Mouse (Mus musculus): ENCODE results near the gene Cd177. TPM values are rescaled to one million over a fixed set of nuclear protein-coding genes. Genes with fewer than 3 reads are reported as not detected.
"Not testable (repeated sequence)": the region's sequence is repeated elsewhere in the genome, so short reads cannot be mapped to it uniquely, and the experiment has no call there.

Cd177 gene
- under 1 TPM in 1 of 4 experiments, not detected in 3; 0.10 TPM for total RNA-seq (2022)

- DNase-seq (ENCODE audit: low spot score in 2 of 2) = no peak
These were observed at the start of gene Cd177 for GRCm38 (mm10) chr7:24760211-24760610. Gene Cd177, minus strand, starts transcription at chr7:24760311.

- no peak for DNase-seq (ENCODE audit: low spot score in 2 of 2)
These were observed 48.9 kb upstream of the Cd177 start for GRCm38 (mm10) chr7:24809041-24809440.

GRCm38 (mm10) chr7:24804826-24805225 is 44.7 kb upstream of the Cd177 start:
- no peak for DNase-seq (ENCODE audit: low spot score in 2 of 2)

- no peak for DNase-seq (ENCODE audit: low spot score in 2 of 2)
These were observed 42.1 kb upstream of the Cd177 start for GRCm38 (mm10) chr7:24802149-24802767.

- no peak for DNase-seq (ENCODE audit: low spot score in 2 of 2)
These were observed 37.8 kb upstream of the Cd177 start for GRCm38 (mm10) chr7:24797918-24798317.

- DNase-seq (ENCODE audit: low spot score in 2 of 2) = not testable (repeated sequence)
These were observed 16.8 kb upstream of the Cd177 start, which contains the start of gene Ceacam10 for GRCm38 (mm10) chr7:24776918-24777317. Gene Ceacam10, plus strand, starts transcription at chr7:24777206.

- DNase-seq (ENCODE audit: low spot score in 2 of 2) = no peak
These were observed 16.0 kb upstream of the Cd177 start for GRCm38 (mm10) chr7:24776145-24776544.

- DNase-seq (ENCODE audit: low spot score in 2 of 2) = no peak
These were observed 13.9 kb upstream of the Cd177 start for GRCm38 (mm10) chr7:24773942-24774535.

- DNase-seq (ENCODE audit: low spot score in 2 of 2) = no peak
These were observed 11.2 kb upstream of the Cd177 start for GRCm38 (mm10) chr7:24771361-24771760.

- DNase-seq (ENCODE audit: low spot score in 2 of 2) = no peak
These were observed 2.5 kb upstream of the Cd177 start for GRCm38 (mm10) chr7:24762574-24762973.

- no peak for DNase-seq (ENCODE audit: low spot score in 2 of 2)
These were observed 1.1 kb upstream of the Cd177 start for GRCm38 (mm10) chr7:24761161-24761560.

- no peak for DNase-seq (ENCODE audit: low spot score in 2 of 2)
These were observed 1.6 kb downstream of the Cd177 start for GRCm38 (mm10) chr7:24758520-24758919.

GRCm38 (mm10) chr7:24753476-24753875 is 6.6 kb downstream of the Cd177 start:
- DNase-seq (ENCODE audit: low spot score in 2 of 2) = no peak

- DNase-seq (ENCODE audit: low spot score in 2 of 2) = no peak
These were observed 8.5 kb downstream of the Cd177 start for GRCm38 (mm10) chr7:24751610-24752009.

GRCm38 (mm10) chr7:24750695-24751094 is 9.4 kb downstream of the Cd177 start:
- no peak for DNase-seq (ENCODE audit: low spot score in 2 of 2)

GRCm38 (mm10) chr7:24735970-24736670 is 24.0 kb downstream of the Cd177 start:
- no peak for DNase-seq (ENCODE audit: low spot score in 2 of 2)

GRCm38 (mm10) chr7:24726808-24727207 is 33.3 kb downstream of the Cd177 start, which contains the start of gene Gm4763:
Gene Gm4763, minus strand, starts transcription at chr7:24726908.
- not testable (repeated sequence) for DNase-seq (ENCODE audit: low spot score in 2 of 2)

GRCm38 (mm10) chr7:24715039-24715438 is 45.1 kb downstream of the Cd177 start:
- no peak for DNase-seq (ENCODE audit: low spot score in 2 of 2)

GRCm38 (mm10) chr7:24708832-24709292 is 51.2 kb downstream of the Cd177 start, which contains the start of gene BC049730:
Gene BC049730, plus strand, starts transcription at chr7:24709242.
- DNase-seq (ENCODE audit: low spot score in 2 of 2) = no peak

- not testable (repeated sequence) for DNase-seq (ENCODE audit: low spot score in 2 of 2)
These were observed 57.3 kb downstream of the Cd177 start for GRCm38 (mm10) chr7:24702841-24703240.

GRCm38 (mm10) chr7:24697891-24698290 is 62.2 kb downstream of the Cd177 start:
- not testable (repeated sequence) for DNase-seq (ENCODE audit: low spot score in 2 of 2)

All from layer of hippocampus, adult 8-10 months (tissue).